Mouse (Mus musculus): Measurements from ENCODE around the gene Mknk2. TPM values are rescaled to one million over a fixed set of nuclear protein-coding genes. Genes with fewer than 3 reads are reported as not detected.
A peak's percentile ranks its signal among the peaks of the same experiment; 100 is the strongest.

The Mknk2 gene
- polyA plus RNA-seq, 1 experiment from 2014 or later = 86.5 TPM

GRCm38 (mm10) chr10:80665459-80665858 lies 12.5 kb downstream of the Mknk2 start:
- Histone ChIP-seq H3K9me3 (no peaks in the 10 kb centered on the region), H3K9ac (no peak overlapping the region), H3K36me3 (peaks cover 52% of the 10 kb centered on the region), H3K4me1 (peaks cover 21% of the 10 kb centered on the region), H3K27me3 (replicated peaks) (no peaks in the 10 kb centered on the region), H3K4me3 (no peak overlapping the region), H3K27ac (0 out of 2 replicates have a peak overlapping the region, but pooled peaks have one; percentile 10), H3K4me2 (replicated peaks) (peak overlapping the region; percentile 16; the same call in 1 of the 2 replicates)
- WGBS = 66% methylated on average over 4 of the region's 4 CpGs
- ATAC-seq (ENCODE audit: low FRiP score, low read depth) = no peak

- Histone ChIP-seq H3K36me3 (peaks cover 48% of the 10 kb centered on the region), H3K4me3 (no peak overlapping the region), H3K27ac (no peak overlapping the region), H3K4me2 (replicated peaks) (peak overlapping the region; percentile 16; the same call in 1 of the 2 replicates), H3K27me3 (replicated peaks) (no peaks in the 10 kb centered on the region), H3K9ac (no peak overlapping the region), H3K4me1 (peaks cover 21% of the 10 kb centered on the region), H3K9me3 (no peaks in the 10 kb centered on the region)
- no peak for ATAC-seq (ENCODE audit: low FRiP score, low read depth)
- 18% methylated on average over 10 of the region's 10 CpGs for WGBS
These were observed 12.9 kb downstream of the Mknk2 start for GRCm38 (mm10) chr10:80665016-80665380.

- no peak for ATAC-seq (ENCODE audit: low FRiP score, low read depth)
- Histone ChIP-seq H3K27ac (no peak overlapping the region), H3K9ac (no peak overlapping the region), H3K4me2 (replicated peaks) (peak overlapping the region; percentile 16; the same call in 1 of the 2 replicates), H3K36me3 (peaks cover 42% of the 10 kb centered on the region), H3K27me3 (replicated peaks) (no peaks in the 10 kb centered on the region), H3K4me3 (no peak overlapping the region), H3K4me1 (peaks cover 21% of the 10 kb centered on the region), H3K9me3 (no peaks in the 10 kb centered on the region)
- 47% methylated on average over 16 of the region's 16 CpGs for WGBS
These were observed 13.5 kb downstream of the Mknk2 start for GRCm38 (mm10) chr10:80664197-80665015.

- Histone ChIP-seq H3K27me3 (replicated peaks) (no peaks in the 10 kb centered on the region), H3K4me3 (no peak overlapping the region), H3K9me3 (no peaks in the 10 kb centered on the region), H3K36me3 (peaks cover 34% of the 10 kb centered on the region), H3K4me2 (replicated peaks) (no peak overlapping the region), H3K27ac (no peak overlapping the region), H3K4me1 (peaks cover 21% of the 10 kb centered on the region), H3K9ac (no peak overlapping the region)
- ATAC-seq (ENCODE audit: low FRiP score, low read depth) = no peak
- WGBS = 56% methylated on average over 5 of the region's 5 CpGs
These were observed 14.3 kb downstream of the Mknk2 start for GRCm38 (mm10) chr10:80663485-80664196.

GRCm38 (mm10) chr10:80661149-80661548 lies 16.8 kb downstream of the Mknk2 start:
- 37% methylated on average over 5 of the region's 5 CpGs for WGBS
- ATAC-seq (ENCODE audit: low FRiP score, low read depth) = no peak
- no peak overlapping the region for H3K27ac ChIP-seq
- H3K36me3 ChIP-seq = peaks cover 9% of the 10 kb centered on the region
- H3K9me3 ChIP-seq = no peaks in the 10 kb centered on the region
- H3K4me3 ChIP-seq = no peak overlapping the region
- H3K4me1 ChIP-seq = peaks cover 27% of the 10 kb centered on the region
- H3K9ac ChIP-seq = no peak overlapping the region
- no peaks in the 10 kb centered on the region for H3K27me3 ChIP-seq (replicated peaks)
- H3K4me2 ChIP-seq (replicated peaks) = no peak overlapping the region

- H3K36me3 ChIP-seq = no peaks in the 10 kb centered on the region
- no peaks in the 10 kb centered on the region for H3K27me3 ChIP-seq (replicated peaks)
- no peak for ATAC-seq (ENCODE audit: low FRiP score, low read depth)
- H3K4me2 ChIP-seq (replicated peaks) = no peak overlapping the region
- H3K9me3 ChIP-seq = no peaks in the 10 kb centered on the region
- no peak overlapping the region for H3K4me3 ChIP-seq
- peaks cover 30% of the 10 kb centered on the region for H3K4me1 ChIP-seq
- H3K9ac ChIP-seq = no peak overlapping the region
- 18% methylated on average over 10 of the region's 10 CpGs for WGBS
- no peak overlapping the region for H3K27ac ChIP-seq
These were observed 18.7 kb downstream of the Mknk2 start for GRCm38 (mm10) chr10:80659213-80659612.

GRCm38 (mm10) chr10:80658841-80659202 lies 19.1 kb downstream of the Mknk2 start:
- H3K27me3 ChIP-seq (replicated peaks) = no peaks in the 10 kb centered on the region
- no peak for ATAC-seq (ENCODE audit: low FRiP score, low read depth)
- no peak overlapping the region for H3K9ac ChIP-seq
- no peaks in the 10 kb centered on the region for H3K9me3 ChIP-seq
- no peak overlapping the region for H3K4me2 ChIP-seq (replicated peaks)
- H3K4me3 ChIP-seq = no peak overlapping the region
- no peak overlapping the region for H3K27ac ChIP-seq
- peaks cover 32% of the 10 kb centered on the region for H3K4me1 ChIP-seq
- 68% methylated on average over 4 of the region's 4 CpGs for WGBS
- H3K36me3 ChIP-seq = no peaks in the 10 kb centered on the region

GRCm38 (mm10) chr10:80658194-80658840 lies 19.6 kb downstream of the Mknk2 start:
- H3K27me3 ChIP-seq (replicated peaks) = no peaks in the 10 kb centered on the region
- no peak overlapping the region for H3K4me3 ChIP-seq
- H3K9me3 ChIP-seq = no peaks in the 10 kb centered on the region
- H3K36me3 ChIP-seq = no peaks in the 10 kb centered on the region
- H3K4me1 ChIP-seq = peaks cover 29% of the 10 kb centered on the region
- 89% methylated on average over 14 of the region's 14 CpGs for WGBS
- no peak overlapping the region for H3K9ac ChIP-seq
- no peak for ATAC-seq (ENCODE audit: low FRiP score, low read depth)
- H3K4me2 ChIP-seq (replicated peaks) = no peak overlapping the region
- no peak overlapping the region for H3K27ac ChIP-seq

- Histone ChIP-seq H3K4me3 (peak within 1 kb of the TSS; percentile 95), H3K4me1 (peaks cover 24% of the 10 kb centered on the region), H3K27me3 (replicated peaks) (no peaks in the 10 kb centered on the region), H3K4me2 (replicated peaks) (peak within 1 kb of the TSS; percentile 98), H3K27ac (peak within 1 kb of the TSS; percentile 58), H3K9ac (peak within 1 kb of the TSS; percentile 96), H3K36me3 (peaks cover 4% of the 10 kb centered on the region), H3K9me3 (no peaks in the 10 kb centered on the region)
- WGBS = 15% methylated on average over 15 of the region's 15 CpGs
- peak; percentile 63 for ATAC-seq (ENCODE audit: low FRiP score, low read depth)
These were observed 20.9 kb downstream of the Mknk2 start, which contains the start of gene Btbd2 for GRCm38 (mm10) chr10:80656863-80657623. Gene Btbd2 (minus strand): TSS chr10:80657071.

- peak overlapping the region; percentile 96 for H3K9ac ChIP-seq
These were observed 21.6 kb downstream of the Mknk2 start for GRCm38 (mm10) chr10:80656130-80656862.

More at GRCm38 (mm10) chr10:80656130-80656862, 21.6 kb downstream of the Mknk2 start:
- ATAC-seq (ENCODE audit: low FRiP score, low read depth) = peak; percentile 78
- H3K27ac ChIP-seq = peak overlapping the region; percentile 58
- peaks cover 24% of the 10 kb centered on the region for H3K4me1 ChIP-seq
- WGBS = under 1% methylated on average over 71 of the region's 72 CpGs
- peak overlapping the region; percentile 98 for H3K4me2 ChIP-seq (replicated peaks)
- H3K36me3 ChIP-seq = peaks cover 6% of the 10 kb centered on the region
- no peaks in the 10 kb centered on the region for H3K27me3 ChIP-seq (replicated peaks)
- peak overlapping the region; percentile 95 for H3K4me3 ChIP-seq
- H3K9me3 ChIP-seq = no peaks in the 10 kb centered on the region
